Mouse (Mus musculus): ENCODE data around the gene Tmem140. TPM values are rescaled to one million over a fixed set of nuclear protein-coding genes. Genes with fewer than 3 reads are reported as not detected.

Gene Tmem140
- total and polyA plus RNA-seq, 3 experiments: 18.2 to 22.9 (median 22.9) TPM

- intact Hi-C loops (cut with DNase I): loop anchor here (2.0 kb wide), 1 partner anchor 28 kb away; the partner anchor contains the start of gene Cyren
- TF ChIP-seq EP300 (IDR thresholded peaks at IDR 0.05; ENCODE audit: insufficient read depth, low read depth, low read length): no peak
- TF ChIP-seq POLR2A (IDR thresholded peaks at IDR 0.05; ENCODE audit: insufficient read depth, low read depth, low read length): no peak
- no peak for TF ChIP-seq CTCF (IDR thresholded peaks at IDR 0.05)
- Histone ChIP-seq H3K27me3 (ENCODE audit: control insufficient read depth, insufficient read depth, low read length) (no peaks in the 10 kb centered on the region), H3K27ac (peak overlapping the region; percentile 33), H3K4me1 (ENCODE audit: control insufficient read depth, insufficient read depth, low read length) (peaks cover 8% of the 10 kb centered on the region), H3K36me3 (ENCODE audit: control insufficient read depth, insufficient read depth, low read length) (no peaks in the 10 kb centered on the region; the same call in 1 of the 2 replicates), H3K79me2 (replicated peaks; ENCODE audit: control insufficient read depth, insufficient read depth, low read length) (no peaks in the 10 kb centered on the region), H3K9ac (ENCODE audit: low read depth, low read length) (no peak overlapping the region), H3K4me3 (no peak overlapping the region)
- DNase-seq: peak in 1 of 2 experiments; percentile 28
- WGBS: 7% methylated on average over 2 of the region's 2 CpGs
These were observed 44.2 kb downstream of the Tmem140 start for GRCm38 (mm10) chr6:34907121-34907614.

GRCm38 (mm10) chr6:34907696-34908260 is 44.8 kb downstream of the Tmem140 start:
- Histone ChIP-seq H3K9ac (ENCODE audit: low read depth, low read length) (no peak overlapping the region), H3K36me3 (ENCODE audit: control insufficient read depth, insufficient read depth, low read length) (no peaks in the 10 kb centered on the region; the same call in 1 of the 2 replicates), H3K4me3 (no peak overlapping the region), H3K4me1 (ENCODE audit: control insufficient read depth, insufficient read depth, low read length) (peaks cover 6% of the 10 kb centered on the region), H3K79me2 (replicated peaks; ENCODE audit: control insufficient read depth, insufficient read depth, low read length) (no peaks in the 10 kb centered on the region), H3K27me3 (ENCODE audit: control insufficient read depth, insufficient read depth, low read length) (no peaks in the 10 kb centered on the region), H3K27ac (peak overlapping the region; percentile 33)
- TF ChIP-seq EP300 (IDR thresholded peaks at IDR 0.05; ENCODE audit: insufficient read depth, low read depth, low read length) (no peak), POLR2A (IDR thresholded peaks at IDR 0.05; ENCODE audit: insufficient read depth, low read depth, low read length) (no peak), CTCF (IDR thresholded peaks at IDR 0.05) (no peak)
- intact Hi-C loops (cut with DNase I): loop anchor here (2.0 kb wide), 1 partner anchor 29 kb away; the partner anchor contains the start of gene Cyren
- 68% methylated on average over 18 of the region's 18 CpGs for WGBS
- peak in 1 of 2 experiments; percentile 25 for DNase-seq

DNA sequence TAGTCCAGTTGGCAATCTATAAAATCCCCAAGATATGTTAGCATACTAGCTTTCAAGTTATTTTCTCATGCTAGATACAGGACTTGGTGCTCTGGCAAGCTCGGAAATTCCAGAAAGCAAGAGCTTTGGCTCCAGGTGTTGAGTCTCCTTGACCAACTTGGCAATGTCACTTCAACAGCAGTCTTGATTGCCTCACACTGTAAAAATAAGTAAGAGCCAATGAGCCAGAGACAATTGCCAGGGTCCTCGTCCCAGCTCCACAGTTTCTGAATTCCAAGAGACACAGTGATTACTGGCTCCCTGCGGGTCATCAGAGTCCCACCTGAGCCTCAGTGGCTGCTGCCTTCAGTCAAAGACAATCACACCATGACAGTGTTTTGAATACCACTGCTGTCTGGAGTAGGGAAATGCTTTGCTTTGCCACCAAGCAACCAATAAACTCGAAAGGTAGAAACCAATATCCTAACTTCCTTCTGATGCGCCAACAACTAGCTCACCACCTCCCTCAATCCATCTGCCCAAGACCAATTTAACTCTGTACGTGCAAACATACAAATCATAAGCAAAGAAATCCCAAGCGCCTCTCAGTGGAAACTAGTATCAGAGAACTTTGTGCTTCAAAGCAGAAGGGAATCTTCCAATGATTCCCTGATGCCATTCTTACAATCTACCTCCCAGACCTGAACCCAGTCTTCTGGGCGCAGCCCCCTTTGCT is 46.8 kb downstream of the Tmem140 start:
- no peaks in the 10 kb centered on the region; the same call in 1 of the 2 replicates for H3K36me3 ChIP-seq (ENCODE audit: control insufficient read depth, insufficient read depth, low read length)
- peaks cover 6% of the 10 kb centered on the region for H3K4me1 ChIP-seq (ENCODE audit: control insufficient read depth, insufficient read depth, low read length)
- TF ChIP-seq EP300 (IDR thresholded peaks at IDR 0.05; ENCODE audit: insufficient read depth, low read depth, low read length): no peak
- no peak for TF ChIP-seq POLR2A (IDR thresholded peaks at IDR 0.05; ENCODE audit: insufficient read depth, low read depth, low read length)
- TF ChIP-seq CTCF (IDR thresholded peaks at IDR 0.05): no peak
- peak overlapping the region; percentile 88 for H3K4me3 ChIP-seq
- no peaks in the 10 kb centered on the region for H3K79me2 ChIP-seq (replicated peaks; ENCODE audit: control insufficient read depth, insufficient read depth, low read length)
- no peaks in the 10 kb centered on the region for H3K27me3 ChIP-seq (ENCODE audit: control insufficient read depth, insufficient read depth, low read length)
- intact Hi-C loops (cut with DNase I): loop anchor here (1.0 to 5.0 kb wide), 2 partner anchors 129 to 592 kb away; partner anchors contain the start of genes Agbl3 and Akr1b3
- H3K27ac ChIP-seq: peak overlapping the region; percentile 85
- no peak for DNase-seq
- H3K9ac ChIP-seq (ENCODE audit: low read depth, low read length): peak overlapping the region; percentile 94
- WGBS: 45% methylated on average over 8 of the region's 8 CpGs

DNA sequence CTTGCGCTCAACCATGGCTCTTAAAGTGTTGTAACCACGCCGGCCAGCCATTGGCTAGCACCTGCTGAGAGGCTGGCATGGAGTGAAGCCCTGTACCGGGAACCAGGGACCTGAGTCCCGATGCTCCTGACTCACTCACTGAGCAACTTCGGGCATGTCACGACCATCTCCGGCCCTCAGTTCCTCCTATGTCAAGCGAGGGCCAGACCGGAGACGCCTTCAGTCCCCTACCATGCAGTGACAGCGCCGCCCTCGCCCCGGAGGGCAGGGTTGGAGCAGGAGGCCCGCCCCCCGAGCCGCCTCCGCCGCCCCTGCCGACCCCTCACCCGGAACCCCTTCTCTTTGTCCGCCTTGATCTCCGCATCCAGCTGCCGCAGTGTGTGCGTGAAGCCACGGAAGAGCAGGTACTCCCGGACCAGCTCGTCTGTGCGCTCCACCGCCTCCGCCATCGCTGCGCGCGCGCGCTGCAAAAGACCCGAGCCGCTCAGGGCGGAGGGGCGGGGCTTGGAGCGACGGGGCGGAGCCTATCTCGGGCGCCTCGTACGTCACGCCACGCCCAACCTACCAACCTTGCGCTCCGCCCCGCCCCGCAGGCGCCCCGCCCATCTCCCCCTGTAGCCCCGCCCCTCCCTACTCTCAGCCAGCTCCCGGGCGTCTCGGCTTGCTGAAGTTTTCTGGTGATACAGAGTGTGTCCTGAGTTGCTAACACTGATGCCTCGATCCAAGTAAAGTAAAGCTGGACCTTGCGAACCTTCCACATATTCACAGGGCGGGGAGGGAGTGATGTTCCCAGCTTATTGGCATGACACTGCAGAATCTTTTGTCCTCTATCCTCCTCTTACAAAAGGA is 47.6 kb downstream of the Tmem140 start, which contains the start of gene Wdr91:
Wdr91 (minus strand) TSS at position 506 of the 849 bp plus-strand sequence.
- under 1% methylated on average over 64 of the region's 64 CpGs for WGBS
- intact Hi-C loops (cut with DNase I): loop anchor here (1.0 to 5.0 kb wide), 2 partner anchors 130 to 593 kb away; partner anchors contain the start of genes Agbl3 and Akr1b3

DNA sequence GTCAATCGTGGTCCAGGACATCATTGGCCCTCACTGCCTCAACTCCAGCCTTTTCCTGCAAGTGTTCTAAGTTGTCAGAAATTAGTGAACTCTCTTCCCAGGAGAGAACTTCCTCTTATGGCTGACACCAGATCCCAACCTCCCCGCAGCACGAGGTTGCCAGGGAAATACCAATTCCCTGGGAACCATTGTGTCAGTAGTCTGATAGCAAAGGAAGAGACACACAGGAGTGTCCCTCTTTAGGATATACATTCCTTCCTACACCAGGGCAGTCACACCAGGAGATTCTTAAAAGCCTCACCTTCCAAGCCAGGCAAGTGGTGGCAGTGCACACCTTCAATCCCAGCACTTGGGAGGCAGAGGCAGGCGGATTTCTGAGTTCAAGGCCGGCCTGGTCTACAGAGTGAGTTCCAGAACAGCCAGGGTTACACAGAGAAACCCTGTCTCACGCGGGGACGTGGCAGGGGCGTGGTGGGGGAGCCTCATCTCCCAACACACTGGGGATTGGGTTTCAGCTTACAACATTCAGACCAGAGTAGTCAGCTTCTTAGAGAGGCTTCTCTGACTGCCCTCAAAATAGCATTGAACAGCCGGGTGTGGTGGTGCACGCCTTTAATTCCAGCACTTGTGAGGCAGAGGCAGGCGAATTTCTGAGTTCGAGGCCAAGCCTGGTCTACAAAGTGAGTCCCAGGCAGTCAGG is 50.5 kb downstream of the Tmem140 start:
- Histone ChIP-seq H3K79me2 (replicated peaks; ENCODE audit: control insufficient read depth, insufficient read depth, low read length) (no peaks in the 10 kb centered on the region), H3K9ac (ENCODE audit: low read depth, low read length) (no peak overlapping the region), H3K27me3 (ENCODE audit: control insufficient read depth, insufficient read depth, low read length) (no peaks in the 10 kb centered on the region), H3K4me3 (no peak overlapping the region), H3K4me1 (ENCODE audit: control insufficient read depth, insufficient read depth, low read length) (peaks cover 1% of the 10 kb centered on the region; the same call in 1 of the 2 replicates), H3K27ac (no peak overlapping the region), H3K36me3 (ENCODE audit: control insufficient read depth, insufficient read depth, low read length) (no peaks in the 10 kb centered on the region)
- TF ChIP-seq POLR2A (IDR thresholded peaks at IDR 0.05; ENCODE audit: insufficient read depth, low read depth, low read length) (no peak), CTCF (IDR thresholded peaks at IDR 0.05) (no peak), EP300 (IDR thresholded peaks at IDR 0.05; ENCODE audit: insufficient read depth, low read depth, low read length) (no peak)
- WGBS: 82% methylated on average over 13 of the region's 13 CpGs
- intact Hi-C loops (cut with DNase I): loop anchor here (5.0 kb wide), 1 partner anchor 596 kb away; the partner anchor contains the start of gene Akr1b3
- no peak for DNase-seq

More for the DNA sequence above, 47.6 kb downstream of the Tmem140 start, which contains the start of gene Wdr91:
- Histone ChIP-seq H3K27me3 (ENCODE audit: control insufficient read depth, insufficient read depth, low read length) (no peaks in the 10 kb centered on the region), H3K79me2 (replicated peaks; ENCODE audit: control insufficient read depth, insufficient read depth, low read length) (no peaks in the 10 kb centered on the region), H3K27ac (peak within 1 kb of the TSS; percentile 85), H3K4me1 (ENCODE audit: control insufficient read depth, insufficient read depth, low read length) (peaks cover 6% of the 10 kb centered on the region), H3K36me3 (ENCODE audit: control insufficient read depth, insufficient read depth, low read length) (no peaks in the 10 kb centered on the region; the same call in 1 of the 2 replicates), H3K9ac (ENCODE audit: low read depth, low read length) (peak within 1 kb of the TSS; percentile 94), H3K4me3 (peak within 1 kb of the TSS; percentile 88)
- TF ChIP-seq CTCF (IDR thresholded peaks at IDR 0.05) (peak; percentile 45), EP300 (IDR thresholded peaks at IDR 0.05; ENCODE audit: insufficient read depth, low read depth, low read length) (no peak), POLR2A (IDR thresholded peaks at IDR 0.05; ENCODE audit: insufficient read depth, low read depth, low read length) (peak; percentile 76)
- DNase-seq: peak; percentile 94 to 96
